Mouse (Mus musculus) midbrain, embryonic 16.5 days (tissue): ENCODE results near the gene Wbp4. TPM values are rescaled to one million over a fixed set of nuclear protein-coding genes. Genes with fewer than 3 reads are reported as not detected.

Experiments used
- ATAC-seq: fragments of 200-750 bp; cut with Nextera tagmentation; 2 replicates; pipeline ENCODE4 v1.8.0; 2017; ENCODE audit warnings: moderate TSS enrichment
- H3K27ac ChIP-seq: fragments of 300-500 bp; sonication (generic); 2 replicates; pipeline ENCODE4 v1.5.1; 2014; ENCODE audit warnings: mild to moderate bottlenecking, low read length, mixed read lengths
- H3K27me3 ChIP-seq: fragments of 300-500 bp; sonication (generic); 2 replicates; pipeline ENCODE4 v1.6.1; 2014; ENCODE audit warnings: low read depth, low read length, mixed read lengths; ENCODE audit not compliant: control insufficient read depth, insufficient read depth
- H3K36me3 ChIP-seq: fragments of 300-500 bp; sonication (generic); 2 replicates; pipeline ENCODE4 v1.6.1; 2014; ENCODE audit warnings: mild to moderate bottlenecking, low read length, moderate library complexity, mixed read lengths; ENCODE audit not compliant: control insufficient read depth, insufficient read depth
- H3K4me1 ChIP-seq: fragments of 300-500 bp; sonication (generic); 2 replicates; pipeline ENCODE4 v1.6.1; 2014; ENCODE audit warnings: mild to moderate bottlenecking, low read length, mixed read lengths; ENCODE audit not compliant: control insufficient read depth, insufficient read depth
- H3K4me2 ChIP-seq: fragments of 300-500 bp; sonication (generic); 2 replicates; pipeline ENCODE4 v1.6.1; 2014; ENCODE audit warnings: mild to moderate bottlenecking, low read length, mixed read lengths
- H3K4me3 ChIP-seq: fragments of 300-500 bp; sonication (generic); 2 replicates; pipeline ENCODE4 v1.5.1; 2014; ENCODE audit warnings: low read depth, mild to moderate bottlenecking, low read length, moderate library complexity, mixed read lengths
- H3K9ac ChIP-seq: fragments of 300-500 bp; sonication (generic); 2 replicates; pipeline ENCODE4 v1.6.1; 2014; ENCODE audit warnings: low read depth, low read length, mixed read lengths
- H3K9me3 ChIP-seq: fragments of 300-500 bp; sonication (generic); replicated peaks from 2 replicates; pipeline ENCODE4 v1.6.1; 2014; ENCODE audit warnings: mild to moderate bottlenecking, low read length, mixed read lengths; ENCODE audit not compliant: control insufficient read depth, poor library complexity, severe bottlenecking
- WGBS: fragments of 180-500 bp; shearing (Covaris S2); extraction: QIAGEN DNeasy Blood & Tissue Kit; methylation state at CpG from one replicate; pipeline ENCODE4 v1.1.7; 2014; 5-methylcytosine and 5-hydroxymethylcytosine counted together
- polyA plus RNA-seq: library from polyadenylated mRNA; unstranded; fragments of >200 nt; fragmentation: Nextera tagmentation; extraction: Ambion mirVana; gene quantifications from 2 replicates; pipeline ENCODE4 v1.2.1, GENCODE M21; 2015

Gene Wbp4
- polyA plus RNA-seq, 1 experiment from 2014 or later = 46.2 TPM

GRCm38 (mm10) chr14:79520612-79521011 lies 39.3 kb upstream of the Wbp4 start:
- Histone ChIP-seq H3K4me2 (no peak overlapping the region), H3K36me3 (no peaks in the 10 kb centered on the region), H3K27me3 (no peaks in the 10 kb centered on the region), H3K9me3 (no peaks in the 10 kb centered on the region), H3K4me3 (no peak overlapping the region), H3K9ac (no peak overlapping the region), H3K4me1 (no peaks in the 10 kb centered on the region), H3K27ac (no peak overlapping the region)
- no peak for ATAC-seq

GRCm38 (mm10) chr14:79519663-79519975 lies 38.3 kb upstream of the Wbp4 start:
- ATAC-seq = no peak
- H3K27me3 ChIP-seq = no peaks in the 10 kb centered on the region

GRCm38 (mm10) chr14:79518761-79519662 lies 37.7 kb upstream of the Wbp4 start:
- 72% methylated on average over 19 of the region's 19 CpGs for WGBS
- Histone ChIP-seq H3K4me3 (no peak overlapping the region), H3K4me2 (no peak overlapping the region), H3K27ac (no peak overlapping the region), H3K9me3 (no peaks in the 10 kb centered on the region), H3K27me3 (no peaks in the 10 kb centered on the region), H3K9ac (no peak overlapping the region), H3K36me3 (no peaks in the 10 kb centered on the region), H3K4me1 (no peaks in the 10 kb centered on the region)
- ATAC-seq = no peak

More at GRCm38 (mm10) chr14:79519663-79519975, 38.3 kb upstream of the Wbp4 start:
- 64% methylated on average over 1 of the region's 1 CpGs for WGBS
- Histone ChIP-seq H3K4me1 (no peaks in the 10 kb centered on the region), H3K36me3 (no peaks in the 10 kb centered on the region), H3K9ac (no peak overlapping the region), H3K4me3 (no peak overlapping the region), H3K9me3 (no peaks in the 10 kb centered on the region), H3K4me2 (no peak overlapping the region), H3K27ac (no peak overlapping the region)

- ATAC-seq = no peak
Observed at GRCm38 (mm10) chr14:79518123-79518522, 36.8 kb upstream of the Wbp4 start.

GRCm38 (mm10) chr14:79517185-79517740 lies 35.9 kb upstream of the Wbp4 start:
- Histone ChIP-seq H3K9me3 (no peaks in the 10 kb centered on the region), H3K4me1 (no peaks in the 10 kb centered on the region), H3K9ac (no peak overlapping the region), H3K27ac (no peak overlapping the region), H3K27me3 (no peaks in the 10 kb centered on the region), H3K4me3 (no peak overlapping the region), H3K36me3 (no peaks in the 10 kb centered on the region), H3K4me2 (no peak overlapping the region)
- no peak for ATAC-seq
- 93% methylated on average over 8 of the region's 8 CpGs for WGBS

More at GRCm38 (mm10) chr14:79518123-79518522, 36.8 kb upstream of the Wbp4 start:
- Histone ChIP-seq H3K27me3 (no peaks in the 10 kb centered on the region), H3K27ac (no peak overlapping the region), H3K9ac (no peak overlapping the region), H3K9me3 (no peaks in the 10 kb centered on the region), H3K4me3 (no peak overlapping the region), H3K36me3 (no peaks in the 10 kb centered on the region), H3K4me2 (no peak overlapping the region), H3K4me1 (no peaks in the 10 kb centered on the region)
- 82% methylated on average over 2 of the region's 2 CpGs for WGBS

- no peak for ATAC-seq
- no peak overlapping the region for H3K27ac ChIP-seq
- WGBS = 85% methylated on average over 2 of the region's 2 CpGs
- H3K27me3 ChIP-seq = no peaks in the 10 kb centered on the region
- H3K9ac ChIP-seq = no peak overlapping the region
- no peaks in the 10 kb centered on the region for H3K36me3 ChIP-seq
- H3K4me3 ChIP-seq = no peak overlapping the region
- H3K9me3 ChIP-seq = no peaks in the 10 kb centered on the region
- no peak overlapping the region for H3K4me2 ChIP-seq
- no peaks in the 10 kb centered on the region for H3K4me1 ChIP-seq
Observed at GRCm38 (mm10) chr14:79516751-79517150, 35.4 kb upstream of the Wbp4 start.

GRCm38 (mm10) chr14:79516243-79516610 lies 34.9 kb upstream of the Wbp4 start:
- no peak overlapping the region for H3K4me2 ChIP-seq
- no peaks in the 10 kb centered on the region for H3K4me1 ChIP-seq
- H3K9ac ChIP-seq = no peak overlapping the region
- H3K27me3 ChIP-seq = no peaks in the 10 kb centered on the region
- H3K36me3 ChIP-seq = no peaks in the 10 kb centered on the region
- no peaks in the 10 kb centered on the region for H3K9me3 ChIP-seq
- no peak for ATAC-seq
- H3K27ac ChIP-seq = no peak overlapping the region
- H3K4me3 ChIP-seq = no peak overlapping the region
- 79% methylated on average over 5 of the region's 5 CpGs for WGBS

GRCm38 (mm10) chr14:79515511-79516242 lies 34.4 kb upstream of the Wbp4 start:
- Histone ChIP-seq H3K27me3 (no peaks in the 10 kb centered on the region), H3K4me1 (no peaks in the 10 kb centered on the region)
- 81% methylated on average over 8 of the region's 8 CpGs for WGBS

GRCm38 (mm10) chr14:79515100-79515499 lies 33.8 kb upstream of the Wbp4 start:
- no peak overlapping the region for H3K4me3 ChIP-seq
- no peak overlapping the region for H3K9ac ChIP-seq
- H3K9me3 ChIP-seq = no peaks in the 10 kb centered on the region
- no peaks in the 10 kb centered on the region for H3K27me3 ChIP-seq
- ATAC-seq = no peak
- 87% methylated on average over 8 of the region's 8 CpGs for WGBS
- no peaks in the 10 kb centered on the region for H3K36me3 ChIP-seq
- no peak overlapping the region for H3K4me2 ChIP-seq
- no peaks in the 10 kb centered on the region for H3K4me1 ChIP-seq
- no peak overlapping the region for H3K27ac ChIP-seq

More at GRCm38 (mm10) chr14:79515511-79516242, 34.4 kb upstream of the Wbp4 start:
- Histone ChIP-seq H3K9me3 (no peaks in the 10 kb centered on the region), H3K27ac (no peak overlapping the region), H3K4me3 (no peak overlapping the region), H3K36me3 (no peaks in the 10 kb centered on the region), H3K9ac (no peak overlapping the region), H3K4me2 (no peak overlapping the region)
- no peak for ATAC-seq
